Mouse (Mus musculus) hindbrain, embryonic 10.5 days (tissue): Measurements from ENCODE around the gene 1810062G17Rik. TPM values are rescaled to one million over a fixed set of nuclear protein-coding genes. Genes with fewer than 3 reads are reported as not detected.

Experiments
- DNase-seq: peaks from one replicate; pipeline ENCODE4 v3.0.0-alpha.2; 2017; ENCODE audit warnings: low spot score
- H3K27ac ChIP-seq: fragments of 300-500 bp; sonication (generic); 2 replicates; pipeline ENCODE4 v1.5.1; 2016; ENCODE audit warnings: mild to moderate bottlenecking, moderate library complexity
- H3K27me3 ChIP-seq: fragments of 300-500 bp; sonication (generic); 2 replicates; pipeline ENCODE4 v1.6.1; 2016; ENCODE audit warnings: mild to moderate bottlenecking; ENCODE audit not compliant: poor library complexity, insufficient read depth, severe bottlenecking
- H3K36me3 ChIP-seq: fragments of 300-500 bp; sonication (generic); 2 replicates; pipeline ENCODE4 v1.6.1; 2016; ENCODE audit warnings: mild to moderate bottlenecking, moderate library complexity
- H3K4me1 ChIP-seq: fragments of 300-500 bp; sonication (generic); replicated peaks from 2 replicates; pipeline ENCODE4 v1.6.1; 2016; ENCODE audit warnings: mild to moderate bottlenecking
- H3K4me3 ChIP-seq: fragments of 300-500 bp; sonication (generic); 2 replicates; pipeline ENCODE4 v1.5.1; 2016; ENCODE audit warnings: mild to moderate bottlenecking, moderate library complexity
- H3K9me3 ChIP-seq: fragments of 300-500 bp; sonication (generic); 2 replicates; pipeline ENCODE4 v1.6.1; 2016; ENCODE audit warnings: mild to moderate bottlenecking, moderate library complexity
- WGBS: fragments of 180-500 bp; shearing (Covaris S2); methylation state at CpG from one replicate; pipeline ENCODE4 v1.1.7; 2016; 5-methylcytosine and 5-hydroxymethylcytosine counted together
- polyA plus RNA-seq: library from polyadenylated mRNA; unstranded; fragments of >200 nt; fragmentation: Nextera tagmentation; extraction: Ambion mirVana; gene quantifications from 2 replicates; pipeline ENCODE4 v1.2.1, GENCODE M21; 2016

The 1810062G17Rik gene
- 0.36 and 0.63 TPM in 2 replicates for polyA plus RNA-seq

DNA sequence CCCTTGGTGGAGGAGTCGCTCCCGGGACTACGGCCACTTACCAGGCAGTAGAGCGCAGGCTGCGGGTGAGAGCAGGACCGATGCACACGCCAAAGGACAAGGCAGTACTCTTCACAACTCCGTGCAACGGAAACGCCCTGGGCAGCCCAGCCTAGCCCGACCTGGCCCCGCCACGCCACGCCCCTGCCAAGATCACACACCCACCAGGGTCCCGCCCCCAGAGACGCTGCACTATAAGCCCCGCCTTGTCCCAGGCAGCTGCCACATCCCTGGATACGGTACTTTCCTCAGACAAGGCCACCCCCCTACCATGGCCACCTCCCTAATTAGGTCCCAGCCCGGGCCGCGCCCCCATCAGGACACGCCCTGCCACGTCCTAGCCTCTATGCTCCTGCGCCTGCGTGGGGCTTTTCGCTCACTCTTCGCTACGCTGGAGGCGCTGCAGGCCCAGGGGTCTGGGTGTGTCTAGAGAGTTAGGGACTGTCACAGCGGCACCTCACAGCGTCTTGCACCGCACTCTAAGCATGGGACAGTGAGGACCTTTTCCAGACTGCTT, at the start of gene 1810062G17Rik, which contains the start of gene Anxa5:
Gene 1810062G17Rik (plus strand): TSS at position 406 of the 556 bp plus-strand sequence.
Gene Anxa5 (minus strand): TSS at position 363 of the 556 bp plus-strand sequence.
- Histone ChIP-seq H3K27ac (peak within 1 kb of the TSS; percentile 86), H3K4me3 (peak within 1 kb of the TSS; percentile 68), H3K27me3 (peaks cover 18% of the 10 kb centered on the region; the same call in 1 of the 2 replicates), H3K4me1 (peaks cover 34% of the 10 kb centered on the region), H3K9me3 (no peaks in the 10 kb centered on the region), H3K36me3 (no peaks in the 10 kb centered on the region)
- DNase-seq = peak; percentile 95
- WGBS = under 1% methylated on average over 32 of the region's 32 CpGs

DNA sequence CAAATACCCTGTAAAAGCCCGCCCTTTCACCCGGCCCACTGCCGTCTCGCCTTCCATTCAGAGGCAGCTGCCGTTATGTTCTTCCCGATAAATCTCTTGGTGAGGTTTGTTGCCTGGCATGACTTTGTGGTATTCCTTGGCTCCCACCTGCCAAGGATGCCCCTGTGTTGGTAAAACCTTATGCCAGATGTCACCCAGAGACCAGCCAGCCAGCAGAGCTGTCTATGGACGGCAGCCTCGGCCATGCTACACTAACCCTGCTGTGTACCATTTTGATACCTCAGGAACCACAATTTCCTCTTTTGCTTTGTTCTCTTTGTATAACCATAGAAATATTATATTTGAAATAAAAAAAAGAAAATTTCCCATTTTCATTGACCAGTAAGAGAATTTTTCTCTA, 48.4 kb upstream of the 1810062G17Rik start:
- H3K4me1 ChIP-seq = no peaks in the 10 kb centered on the region
- H3K9me3 ChIP-seq = no peaks in the 10 kb centered on the region
- H3K27ac ChIP-seq = no peak overlapping the region
- WGBS = 95% methylated on average over 8 of the region's 8 CpGs
- DNase-seq = no peak
- no peaks in the 10 kb centered on the region for H3K36me3 ChIP-seq
- no peaks in the 10 kb centered on the region for H3K27me3 ChIP-seq
- H3K4me3 ChIP-seq = no peak overlapping the region

DNA sequence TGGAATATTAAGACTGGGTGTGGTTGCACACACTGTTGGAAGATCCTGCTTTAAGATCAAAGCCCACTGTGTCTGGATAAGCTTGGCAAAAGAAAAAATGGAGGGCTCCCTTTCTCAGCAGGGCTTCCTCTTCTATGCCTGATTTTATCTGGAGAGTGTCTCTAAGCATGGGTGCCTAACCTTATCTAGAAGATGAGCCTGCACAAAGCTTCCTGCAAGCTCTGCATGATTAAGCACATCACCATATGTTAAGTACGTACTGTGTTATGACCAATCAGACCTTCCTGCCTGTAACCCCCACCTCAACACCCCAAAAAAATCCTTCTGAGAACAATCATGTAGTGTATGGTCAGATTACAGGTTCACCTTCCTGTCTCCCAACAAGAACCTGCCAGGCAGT, 45.4 kb upstream of the 1810062G17Rik start:
- no peaks in the 10 kb centered on the region for H3K36me3 ChIP-seq
- 84% methylated on average over 1 of the region's 1 CpGs for WGBS
- no peak for DNase-seq
- no peaks in the 10 kb centered on the region for H3K9me3 ChIP-seq
- H3K4me1 ChIP-seq = no peaks in the 10 kb centered on the region
- H3K27ac ChIP-seq = no peak overlapping the region
- no peak overlapping the region for H3K4me3 ChIP-seq
- no peaks in the 10 kb centered on the region for H3K27me3 ChIP-seq

DNA sequence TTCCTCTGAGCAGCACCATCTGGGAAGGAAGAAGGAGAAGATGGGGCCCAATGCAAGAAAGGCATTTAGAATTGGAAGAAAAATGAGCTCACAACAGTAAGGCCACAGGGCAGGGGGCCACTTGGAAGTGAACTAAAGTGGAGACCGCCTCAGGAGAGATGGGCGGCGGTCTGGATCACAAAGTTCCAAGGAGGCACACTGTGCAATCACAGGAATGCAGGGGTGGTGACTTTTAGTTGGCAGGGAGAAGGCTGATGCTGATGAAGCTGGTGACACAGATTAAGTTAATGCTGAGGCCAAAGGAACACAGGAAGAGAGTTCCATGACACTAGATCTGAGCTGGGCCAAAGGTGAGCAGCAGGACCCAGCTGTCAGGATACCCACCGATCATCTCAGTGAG, 35.5 kb upstream of the 1810062G17Rik start:
- no peaks in the 10 kb centered on the region for H3K27me3 ChIP-seq
- no peak overlapping the region for H3K4me3 ChIP-seq
- H3K36me3 ChIP-seq = no peaks in the 10 kb centered on the region
- WGBS = 82% methylated on average over 4 of the region's 4 CpGs
- H3K4me1 ChIP-seq = peaks cover 6% of the 10 kb centered on the region; the same call in 1 of the 2 replicates
- no peak for DNase-seq
- H3K9me3 ChIP-seq = no peaks in the 10 kb centered on the region
- H3K27ac ChIP-seq = no peak overlapping the region

DNA sequence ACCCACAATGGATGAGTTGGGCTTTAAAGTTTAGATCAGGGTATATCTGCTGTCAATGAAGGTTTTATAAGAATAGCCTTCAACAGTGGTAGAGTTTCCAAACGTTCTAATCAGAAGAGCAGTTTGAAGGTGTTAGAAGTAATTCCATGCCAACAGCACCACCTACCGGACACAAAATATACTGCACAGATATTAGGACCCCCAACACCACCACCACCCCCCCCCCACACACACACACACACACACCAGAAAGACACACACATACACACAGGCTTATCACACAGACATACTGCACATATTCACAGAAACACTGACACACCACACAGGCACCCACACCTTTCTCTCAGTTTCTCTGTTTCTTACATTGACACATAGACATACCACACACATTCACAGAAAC, 33.3 kb upstream of the 1810062G17Rik start:
- no peak overlapping the region for H3K4me3 ChIP-seq
- peak; percentile 51 for DNase-seq
- no peaks in the 10 kb centered on the region for H3K9me3 ChIP-seq
- H3K27ac ChIP-seq = no peak overlapping the region
- WGBS = 8% methylated on average over 2 of the region's 2 CpGs
- no peaks in the 10 kb centered on the region for H3K27me3 ChIP-seq
- peaks cover 6% of the 10 kb centered on the region; the same call in 1 of the 2 replicates for H3K4me1 ChIP-seq
- no peaks in the 10 kb centered on the region for H3K36me3 ChIP-seq

DNA sequence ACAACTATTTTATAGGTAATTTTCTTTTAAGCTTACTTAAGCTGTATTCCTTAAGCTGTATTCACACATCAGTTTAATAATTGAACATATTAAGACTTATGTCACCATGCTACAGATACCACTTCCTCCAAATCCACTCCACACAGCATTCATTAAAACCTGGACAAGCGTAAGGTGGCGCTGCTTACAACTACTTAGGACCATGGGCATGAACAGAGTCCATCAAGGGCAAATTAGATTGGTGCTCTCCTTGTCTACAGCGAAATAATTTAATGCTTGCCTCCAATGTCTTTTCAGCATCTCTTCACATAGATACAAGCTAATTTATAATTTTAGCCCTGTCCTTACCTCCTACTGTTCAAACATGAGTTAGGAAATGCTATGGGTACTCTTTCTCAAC, 29.7 kb upstream of the 1810062G17Rik start:
- H3K4me1 ChIP-seq = peaks cover 19% of the 10 kb centered on the region
- no peak for DNase-seq
- H3K4me3 ChIP-seq = no peak overlapping the region
- no peaks in the 10 kb centered on the region for H3K9me3 ChIP-seq
- no peaks in the 10 kb centered on the region for H3K36me3 ChIP-seq
- H3K27ac ChIP-seq = no peak overlapping the region
- 94% methylated on average over 3 of the region's 3 CpGs for WGBS
- no peaks in the 10 kb centered on the region for H3K27me3 ChIP-seq

DNA sequence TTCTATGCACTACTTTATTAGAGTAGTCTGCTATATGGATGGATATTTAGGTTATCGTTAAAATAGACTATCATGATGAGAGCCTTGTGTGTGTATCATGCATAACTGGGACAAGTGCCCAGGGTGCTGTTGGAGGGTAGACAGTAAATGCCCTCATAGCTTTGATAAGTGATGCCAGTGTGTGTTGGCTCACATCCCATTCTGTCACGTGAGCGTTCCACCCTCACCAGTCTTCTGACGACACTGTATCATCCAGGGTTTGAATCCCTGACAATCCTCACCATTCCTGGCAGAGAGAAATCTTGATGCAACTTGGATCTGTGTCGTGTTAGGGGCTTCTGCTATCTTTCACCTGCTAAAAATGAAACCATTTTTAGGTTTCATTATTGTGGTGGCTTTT, 29.2 kb upstream of the 1810062G17Rik start:
- no peaks in the 10 kb centered on the region for H3K9me3 ChIP-seq
- H3K4me1 ChIP-seq = peaks cover 19% of the 10 kb centered on the region
- H3K27ac ChIP-seq = no peak overlapping the region
- H3K27me3 ChIP-seq = peaks cover 2% of the 10 kb centered on the region; the same call in 1 of the 2 replicates
- H3K36me3 ChIP-seq = no peaks in the 10 kb centered on the region
- H3K4me3 ChIP-seq = no peak overlapping the region
- no peak for DNase-seq
- WGBS = 85% methylated on average over 5 of the region's 5 CpGs

DNA sequence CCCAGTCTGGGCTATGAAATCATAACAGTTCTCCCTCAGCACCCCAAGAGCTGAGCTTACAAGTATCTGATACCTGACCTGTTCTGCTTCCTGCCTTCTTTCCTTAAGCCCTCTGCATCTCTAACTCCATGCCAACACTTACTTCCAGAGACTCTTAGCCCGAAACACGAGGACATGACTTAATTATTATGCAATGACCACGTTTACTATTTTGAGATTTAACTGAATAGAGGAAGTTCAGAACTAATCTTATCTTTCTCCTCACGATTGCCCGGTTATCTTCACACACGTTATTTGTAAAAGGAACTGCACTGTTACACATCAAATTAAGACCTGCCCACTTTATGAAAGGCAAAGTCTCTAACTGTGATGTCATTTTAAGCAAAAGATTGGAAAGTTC, 28.8 kb upstream of the 1810062G17Rik start:
- H3K36me3 ChIP-seq = no peaks in the 10 kb centered on the region
- no peaks in the 10 kb centered on the region for H3K9me3 ChIP-seq
- H3K4me1 ChIP-seq = peaks cover 19% of the 10 kb centered on the region
- no peak overlapping the region for H3K27ac ChIP-seq
- WGBS = 81% methylated on average over 6 of the region's 6 CpGs
- H3K4me3 ChIP-seq = no peak overlapping the region
- H3K27me3 ChIP-seq = peaks cover 5% of the 10 kb centered on the region; the same call in 1 of the 2 replicates
- no peak for DNase-seq

DNA sequence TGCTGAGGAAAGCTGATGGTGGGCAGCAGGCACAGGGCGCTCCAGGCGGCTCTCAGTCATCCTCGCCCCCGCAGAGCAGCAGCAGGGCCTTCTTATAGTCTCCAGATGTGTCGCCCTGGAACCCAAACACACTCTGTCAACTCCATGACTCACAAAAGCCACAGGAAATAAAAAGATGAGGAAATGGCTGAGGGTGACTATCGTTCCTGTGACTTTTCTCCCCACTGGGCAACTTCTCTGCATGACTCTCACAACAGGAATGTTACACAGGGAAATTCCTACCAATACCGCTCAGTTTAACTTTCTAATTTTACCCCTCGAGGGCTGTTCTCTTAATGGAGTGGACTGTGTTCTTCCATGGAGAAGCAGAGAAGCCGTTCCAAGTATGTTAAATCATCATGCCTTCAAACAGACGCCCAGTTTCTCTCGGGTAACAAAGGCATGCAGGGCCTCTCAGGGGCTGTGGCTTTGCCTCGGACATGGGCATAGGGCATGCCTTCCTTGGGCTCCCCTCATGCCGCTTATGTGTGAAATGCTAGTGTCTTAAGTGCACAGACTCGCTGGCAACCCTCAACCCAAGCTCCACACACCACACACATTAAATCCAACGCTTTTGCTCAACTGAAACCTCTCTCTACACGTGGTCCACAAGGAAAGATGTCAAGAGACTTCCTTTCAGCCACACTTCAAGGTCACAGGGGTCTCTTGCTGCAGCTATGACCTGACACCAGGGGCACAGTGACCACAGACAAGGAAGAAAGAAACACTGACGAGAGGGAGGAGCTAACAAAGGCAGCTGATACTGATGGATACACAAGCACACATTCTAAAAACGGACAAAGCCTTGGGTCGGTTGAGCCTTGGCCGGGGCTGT, 26.2 kb upstream of the 1810062G17Rik start:
- Histone ChIP-seq H3K4me3 (no peak overlapping the region), H3K4me1 (peaks cover 12% of the 10 kb centered on the region), H3K36me3 (0 out of 2 replicates have a peak, but pooled peaks cover 4% of the 10 kb centered on the region), H3K9me3 (no peaks in the 10 kb centered on the region), H3K27me3 (peaks cover 5% of the 10 kb centered on the region; the same call in 1 of the 2 replicates), H3K27ac (0 out of 2 replicates have a peak overlapping the region, but pooled peaks have one; percentile 19)
- peak; percentile 18 for DNase-seq
- 30% methylated on average over 20 of the region's 20 CpGs for WGBS

DNA sequence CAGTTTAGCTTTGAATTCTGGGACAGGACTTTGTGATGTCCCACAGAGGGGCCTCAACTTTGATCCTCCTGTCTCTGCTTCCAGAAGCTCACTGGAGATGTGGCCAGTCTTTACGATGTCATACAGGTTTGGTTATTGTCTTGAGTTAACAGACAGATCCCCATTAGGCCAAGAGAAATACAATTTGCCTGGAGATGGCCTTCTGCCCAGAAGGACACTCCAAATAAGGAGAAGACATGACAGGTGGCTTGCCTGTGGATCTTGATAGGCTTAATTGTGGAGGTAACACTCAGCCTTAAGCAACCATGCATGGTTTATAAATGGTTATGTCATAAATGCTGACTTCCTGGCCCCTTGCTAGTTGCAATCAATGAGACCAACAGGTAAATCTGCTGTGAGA, 23.2 kb upstream of the 1810062G17Rik start:
- Histone ChIP-seq H3K9me3 (no peaks in the 10 kb centered on the region), H3K27me3 (peaks cover 5% of the 10 kb centered on the region; the same call in 1 of the 2 replicates), H3K36me3 (peaks cover 7% of the 10 kb centered on the region; the same call in 1 of the 2 replicates), H3K4me3 (no peak overlapping the region), H3K4me1 (peaks cover 12% of the 10 kb centered on the region), H3K27ac (no peak overlapping the region)
- 88% methylated on average over 1 of the region's 1 CpGs for WGBS
- no peak for DNase-seq

DNA sequence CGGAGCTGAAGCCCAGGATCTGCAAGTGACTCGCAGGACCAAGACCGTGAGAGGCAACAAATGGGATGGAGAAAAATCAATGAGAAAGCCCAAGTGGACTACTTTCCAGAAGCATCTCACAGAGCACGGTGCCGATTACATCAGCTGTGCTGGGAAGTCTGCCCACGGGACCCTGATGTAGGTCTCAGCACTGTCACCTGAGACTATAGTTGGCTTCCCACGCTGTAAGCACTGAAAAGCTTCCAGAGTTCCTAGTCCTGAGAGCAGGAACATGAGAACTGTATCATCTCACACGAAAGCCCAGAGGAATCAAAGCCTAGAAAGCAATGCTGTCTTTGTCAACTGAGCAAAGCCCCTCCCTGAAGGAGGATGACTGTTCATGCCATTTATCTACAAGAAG, 20.6 kb upstream of the 1810062G17Rik start:
- 91% methylated on average over 8 of the region's 8 CpGs for WGBS
- Histone ChIP-seq H3K9me3 (no peaks in the 10 kb centered on the region), H3K36me3 (peaks cover 7% of the 10 kb centered on the region; the same call in 1 of the 2 replicates)

DNA sequence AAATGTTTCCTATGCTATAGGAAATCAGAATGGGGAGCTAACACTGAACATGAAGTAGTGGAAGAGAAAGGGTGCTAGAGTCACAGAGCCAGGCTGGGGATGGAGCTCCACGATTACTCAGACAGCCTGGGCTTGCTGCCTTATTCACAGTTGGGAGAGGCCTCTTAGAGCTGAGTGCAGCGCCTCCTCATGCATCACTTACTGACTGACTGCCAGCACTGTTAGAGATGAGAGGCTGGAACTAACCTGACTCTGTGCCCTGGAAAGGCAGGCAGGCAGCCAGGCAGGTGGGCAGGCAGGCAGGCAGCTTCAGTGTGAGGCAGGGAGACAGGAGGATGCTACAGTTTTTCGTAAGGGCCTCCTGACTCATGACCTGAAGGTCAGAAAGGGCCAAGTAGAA, 20.2 kb upstream of the 1810062G17Rik start:
- peaks cover 5% of the 10 kb centered on the region; the same call in 1 of the 2 replicates for H3K27me3 ChIP-seq
- no peaks in the 10 kb centered on the region for H3K4me1 ChIP-seq
- H3K27ac ChIP-seq = no peak overlapping the region
- H3K4me3 ChIP-seq = no peak overlapping the region
- DNase-seq = no peak
- H3K36me3 ChIP-seq = peaks cover 7% of the 10 kb centered on the region; the same call in 1 of the 2 replicates
- H3K9me3 ChIP-seq = no peaks in the 10 kb centered on the region
- WGBS = 80% methylated on average over 3 of the region's 3 CpGs

More for the DNA sequence above, 20.6 kb upstream of the 1810062G17Rik start:
- H3K27me3 ChIP-seq = peaks cover 5% of the 10 kb centered on the region; the same call in 1 of the 2 replicates
- peaks cover 1% of the 10 kb centered on the region; the same call in 1 of the 2 replicates for H3K4me1 ChIP-seq
- DNase-seq = no peak
- H3K4me3 ChIP-seq = no peak overlapping the region
- H3K27ac ChIP-seq = no peak overlapping the region

DNA sequence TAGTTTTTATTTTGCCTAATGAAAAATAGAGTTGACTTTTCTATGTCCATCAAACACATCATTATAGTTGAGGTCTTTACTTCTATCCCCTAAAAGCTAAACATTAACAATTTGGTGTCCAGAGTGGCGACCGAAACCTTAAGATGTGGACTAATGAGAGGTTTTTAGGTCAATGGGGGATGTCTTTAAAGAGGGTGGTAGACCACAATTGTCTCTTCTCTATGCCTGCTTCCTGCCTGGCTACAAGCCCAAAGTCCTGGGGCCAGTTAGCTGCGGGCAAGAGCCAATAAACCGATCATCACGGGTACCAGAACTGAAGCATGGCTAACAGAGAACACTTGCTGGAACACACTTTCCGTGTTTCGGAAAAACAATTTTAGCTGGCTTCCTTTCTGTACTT, 15.0 kb upstream of the 1810062G17Rik start:
- Histone ChIP-seq H3K27ac (no peak overlapping the region), H3K27me3 (no peaks in the 10 kb centered on the region), H3K4me1 (no peaks in the 10 kb centered on the region), H3K36me3 (peaks cover 3% of the 10 kb centered on the region; the same call in 1 of the 2 replicates), H3K4me3 (no peak overlapping the region), H3K9me3 (no peaks in the 10 kb centered on the region)
- no peak for DNase-seq
- WGBS = 94% methylated on average over 7 of the region's 7 CpGs
